Mouse (Mus musculus): ENCODE measurements around the gene Vmn1r197.
"Not testable (repeated sequence)": the region's sequence is repeated elsewhere in the genome, so short reads cannot be mapped to it uniquely, and the experiment has no call there.

Gene Vmn1r197

DNA sequence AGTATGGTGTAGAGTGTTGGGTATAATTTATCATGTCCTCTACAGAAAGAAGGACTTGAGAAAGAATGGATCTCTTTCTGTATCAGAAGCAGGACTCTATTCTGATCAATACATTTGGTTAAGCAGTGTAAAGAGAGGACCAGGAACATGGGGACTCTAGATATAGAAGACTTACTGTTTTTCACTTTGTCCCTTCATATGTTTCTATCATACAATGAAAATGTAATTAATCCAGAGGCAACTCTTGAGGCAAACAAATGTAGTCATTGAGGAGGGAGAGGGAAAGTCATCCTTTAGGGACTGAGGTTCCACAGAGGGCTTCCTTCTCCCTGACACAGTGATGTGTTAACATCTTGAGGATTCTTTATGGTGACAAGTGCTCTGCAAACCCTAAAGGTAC lies at the start of gene Vmn1r197:
TSS of gene Vmn1r197 (plus strand) at position 301 of the 400 bp plus-strand sequence.
- no peak for DNase-seq (ENCODE audit: low spot score in 2 of 2)

- DNase-seq (ENCODE audit: low spot score in 2 of 2) = no peak
Observed at GRCm38 (mm10) chr13:22284578-22284977, 39.8 kb upstream of the Vmn1r197 start.

DNA sequence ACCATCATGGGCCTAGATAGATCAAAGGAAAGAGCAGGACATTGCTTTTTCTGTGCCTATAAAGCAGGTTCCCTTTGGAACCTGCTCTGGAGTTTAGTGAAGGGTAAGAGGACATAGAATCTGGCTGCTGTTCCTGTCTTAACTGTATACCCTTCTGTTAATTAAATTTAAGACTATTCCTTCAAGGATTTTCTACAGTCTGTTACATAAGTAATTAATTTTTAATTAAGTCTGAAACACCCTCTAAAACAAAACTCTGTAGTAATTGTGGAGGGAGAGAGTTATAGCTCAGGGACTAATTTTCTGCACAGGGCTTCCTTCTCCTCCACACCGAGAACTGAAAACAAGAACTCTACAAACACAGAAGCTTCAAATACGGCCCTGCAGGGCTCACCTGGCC lies 34.8 kb upstream of the Vmn1r197 start, which contains the start of gene Vmn1r196:
TSS of gene Vmn1r196 (plus strand) at position 301 of the 400 bp plus-strand sequence.
- DNase-seq (ENCODE audit: low spot score in 2 of 2) = no peak

DNA sequence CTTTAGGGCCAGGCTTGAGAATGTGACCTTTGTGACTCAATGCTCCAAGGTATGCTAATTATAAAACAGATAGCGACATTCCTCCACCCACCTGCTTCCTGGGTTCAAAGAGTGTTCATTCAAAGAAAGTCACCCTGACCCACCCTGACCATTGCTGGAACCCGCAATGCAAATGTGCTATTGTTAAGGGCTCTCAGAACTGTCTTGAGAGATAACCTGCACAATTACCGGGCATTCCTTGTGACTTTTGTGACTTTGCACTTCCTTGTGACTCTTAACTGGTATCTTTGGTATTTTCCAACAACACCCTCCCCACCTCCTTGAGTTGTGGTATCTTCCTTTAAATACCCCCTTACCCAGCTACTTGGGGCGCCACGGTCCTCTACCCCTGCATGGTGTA lies 16.3 kb upstream of the Vmn1r197 start:
- not testable (repeated sequence) for DNase-seq (ENCODE audit: low spot score in 2 of 2)

DNA sequence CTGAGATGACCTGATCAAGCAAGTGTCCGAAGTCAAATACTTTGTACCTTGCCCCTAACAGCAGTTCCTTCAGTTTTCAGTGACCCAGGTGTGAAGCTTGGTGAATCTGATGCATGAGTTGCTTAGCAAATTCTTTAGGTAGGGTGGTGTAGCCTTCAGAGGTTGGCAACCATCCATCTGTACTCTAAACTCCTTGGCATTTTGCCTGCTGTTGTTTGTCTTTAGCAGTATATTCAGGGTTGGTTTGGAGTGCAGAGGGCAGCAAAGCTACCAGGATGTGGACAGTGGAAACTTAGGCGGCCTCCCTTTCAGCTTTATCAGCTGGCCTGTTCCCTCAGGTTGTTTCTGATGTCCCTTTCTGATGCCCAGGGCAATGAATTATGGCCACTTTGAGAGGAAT lies 9.0 kb upstream of the Vmn1r197 start:
- DNase-seq (ENCODE audit: low spot score in 2 of 2) = no peak

- DNase-seq (ENCODE audit: low spot score in 2 of 2) = no peak
Observed at GRCm38 (mm10) chr13:22317366-22317765, 7.0 kb upstream of the Vmn1r197 start.

GRCm38 (mm10) chr13:22320091-22320490 lies 4.3 kb upstream of the Vmn1r197 start:
- no peak for DNase-seq (ENCODE audit: low spot score in 2 of 2)

DNA sequence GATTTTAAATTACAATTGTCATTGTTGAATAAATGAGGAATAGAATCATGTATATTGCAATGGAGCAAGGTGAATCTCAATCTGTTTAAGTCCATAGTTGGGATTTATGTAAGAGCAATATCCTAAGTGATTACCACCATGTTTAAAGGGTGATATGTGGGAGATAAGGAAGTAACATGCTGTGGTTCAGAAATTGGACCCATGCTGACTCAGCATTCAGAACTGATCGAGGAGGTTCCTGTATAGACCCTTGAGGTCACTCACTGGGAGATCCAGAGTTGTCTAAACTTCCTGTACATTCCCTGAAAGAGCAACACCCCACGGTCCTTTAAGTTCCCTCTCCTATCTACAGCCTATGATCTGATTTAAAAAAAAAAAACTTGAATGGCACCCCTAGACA lies 8.9 kb downstream of the Vmn1r197 start:
- no peak for DNase-seq (ENCODE audit: low spot score in 2 of 2)

GRCm38 (mm10) chr13:22335565-22335964 lies 11.2 kb downstream of the Vmn1r197 start:
- DNase-seq (ENCODE audit: low spot score in 2 of 2) = no peak

DNA sequence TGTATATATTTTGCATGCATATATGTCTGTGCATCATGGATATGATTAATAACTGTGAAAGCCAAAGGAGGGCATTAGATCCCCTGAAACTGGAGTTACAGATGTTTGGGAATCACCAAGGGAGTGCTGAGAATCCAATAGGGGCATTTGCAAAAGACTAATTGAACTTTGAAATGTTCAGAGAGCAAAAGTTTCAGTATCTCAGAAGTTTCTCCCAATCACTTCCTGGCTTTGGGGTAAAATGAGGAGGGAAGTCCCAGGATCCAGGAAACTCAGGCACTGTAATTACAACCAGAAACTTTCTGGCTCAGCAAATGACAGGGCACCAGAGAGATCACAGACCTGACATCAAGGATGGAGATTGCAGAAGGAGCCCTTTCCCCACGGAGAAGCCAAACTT lies 25.7 kb downstream of the Vmn1r197 start, which contains the start of gene Vmn1r198:
TSS of gene Vmn1r198 (plus strand) at position 301 of the 400 bp plus-strand sequence.
- DNase-seq (ENCODE audit: low spot score in 2 of 2) = no peak

DNA sequence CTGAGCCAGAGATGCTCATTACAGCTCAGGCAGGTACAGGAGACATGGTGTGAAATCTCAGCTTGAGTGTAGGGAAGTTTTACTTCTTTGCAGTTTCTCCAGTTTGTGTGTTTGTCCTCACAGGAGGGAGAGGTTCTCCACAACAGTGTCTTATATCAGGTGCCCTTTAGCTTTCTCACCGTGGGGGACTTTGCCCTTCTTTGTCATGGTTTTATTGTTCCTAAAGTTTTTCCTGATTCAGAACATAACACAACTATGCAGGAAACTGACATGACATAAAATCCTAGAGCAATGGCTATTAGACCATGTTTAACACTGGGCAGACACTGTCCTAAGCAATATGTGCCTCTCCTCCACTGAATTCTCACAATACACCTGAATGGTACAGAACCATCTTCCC lies 26.4 kb downstream of the Vmn1r197 start:
- DNase-seq (ENCODE audit: low spot score in 2 of 2) = no peak

DNA sequence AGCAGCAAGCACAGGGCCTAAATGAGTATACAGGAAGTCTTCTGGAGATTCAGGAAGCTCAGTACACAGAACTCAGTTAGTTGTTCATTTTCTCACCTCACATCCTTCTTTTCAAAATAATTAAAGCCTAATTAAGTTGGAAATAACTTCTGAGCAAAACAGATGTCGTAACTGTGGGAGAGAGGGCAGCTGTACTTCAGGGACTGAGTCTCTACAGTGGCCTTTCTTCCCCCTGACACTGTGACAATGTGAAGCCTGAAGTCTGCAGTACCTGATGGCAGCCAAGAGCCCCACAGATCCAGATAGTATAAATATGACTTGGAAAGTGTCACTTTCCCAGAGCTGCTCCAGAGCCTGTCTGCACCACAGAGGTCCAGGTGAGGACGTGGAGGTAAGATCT lies 55.1 kb downstream of the Vmn1r197 start, which contains the start of gene Vmn1r199:
TSS of gene Vmn1r199 (plus strand) at position 301 of the 400 bp plus-strand sequence.
- no peak for DNase-seq (ENCODE audit: low spot score in 2 of 2)

DNA sequence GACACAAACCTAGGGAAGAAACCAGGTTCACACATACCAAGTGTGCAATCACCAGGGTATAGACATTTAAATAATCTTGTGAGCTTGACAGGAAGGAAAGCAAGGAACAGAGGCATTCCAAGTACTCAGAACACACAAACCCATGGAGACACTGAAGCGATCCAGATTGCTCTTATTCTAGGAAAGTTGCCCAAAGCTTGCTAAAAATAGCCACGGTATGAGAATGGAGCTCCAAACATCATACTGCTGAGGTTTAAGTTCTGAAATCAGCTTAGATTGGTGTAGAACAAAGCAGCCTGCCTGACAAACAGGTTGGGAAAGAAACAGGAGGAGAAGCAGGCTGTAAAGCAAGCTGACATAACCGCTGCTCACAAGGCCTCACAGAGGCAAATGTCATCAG lies 56.7 kb downstream of the Vmn1r197 start:
- peak in 1 of 2 experiments; percentile 6 for DNase-seq (ENCODE audit: low spot score in 2 of 2)

Data from frontal cortex, postnatal 14 days (tissue).